Mouse (Mus musculus): Measurements from ENCODE around the gene Lhpp. TPM values are rescaled to one million over a fixed set of nuclear protein-coding genes. Genes with fewer than 3 reads are reported as not detected.
A peak's percentile ranks its signal among the peaks of the same experiment; 100 is the strongest.

Lhpp gene
- total RNA-seq, 2 experiments from 2014 or later, result 37.9 to 38.6 TPM

DNA sequence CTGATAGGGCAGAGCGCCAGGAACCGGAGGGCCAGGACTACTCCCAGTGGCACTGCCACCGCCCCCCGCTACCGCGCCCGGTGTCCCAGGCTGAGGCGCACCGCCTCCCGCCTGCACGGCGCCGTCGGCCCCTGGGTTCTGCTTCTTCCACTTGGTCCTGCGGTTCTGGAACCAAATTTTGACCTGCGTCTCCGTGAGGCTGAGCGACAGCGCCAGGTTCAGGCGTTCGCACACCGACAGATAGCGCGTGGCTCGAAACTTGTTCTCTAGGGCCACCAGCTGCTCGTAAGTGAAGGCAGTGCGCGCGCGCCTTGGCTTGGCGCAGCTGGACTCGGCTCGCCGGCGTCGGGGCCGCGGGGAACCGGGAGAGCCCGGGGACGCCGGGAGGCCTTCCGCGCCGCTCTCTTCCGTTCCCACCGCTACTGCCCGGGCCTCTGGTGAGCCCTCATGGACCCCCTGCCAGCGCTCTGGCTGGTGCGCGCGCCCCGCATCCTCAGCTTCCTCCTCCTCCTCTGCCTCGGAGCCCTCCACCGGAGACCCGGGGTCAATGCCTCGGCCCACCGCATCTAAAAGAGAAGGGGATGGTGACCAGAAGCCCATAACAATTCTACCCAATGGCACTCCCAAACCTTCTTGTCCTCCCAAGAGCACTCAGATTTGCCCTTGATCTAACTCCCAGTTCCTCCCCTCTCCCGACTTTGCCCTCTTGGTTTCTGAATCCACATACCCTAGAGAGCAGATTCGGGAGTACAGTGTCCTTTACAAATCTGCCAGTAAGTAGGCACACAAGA lies 13.0 kb upstream of the Lhpp start:
- peak in 1 of 2 experiments; percentile 20 for DNase-seq (ENCODE audit: low spot score in 2 of 2)

DNA sequence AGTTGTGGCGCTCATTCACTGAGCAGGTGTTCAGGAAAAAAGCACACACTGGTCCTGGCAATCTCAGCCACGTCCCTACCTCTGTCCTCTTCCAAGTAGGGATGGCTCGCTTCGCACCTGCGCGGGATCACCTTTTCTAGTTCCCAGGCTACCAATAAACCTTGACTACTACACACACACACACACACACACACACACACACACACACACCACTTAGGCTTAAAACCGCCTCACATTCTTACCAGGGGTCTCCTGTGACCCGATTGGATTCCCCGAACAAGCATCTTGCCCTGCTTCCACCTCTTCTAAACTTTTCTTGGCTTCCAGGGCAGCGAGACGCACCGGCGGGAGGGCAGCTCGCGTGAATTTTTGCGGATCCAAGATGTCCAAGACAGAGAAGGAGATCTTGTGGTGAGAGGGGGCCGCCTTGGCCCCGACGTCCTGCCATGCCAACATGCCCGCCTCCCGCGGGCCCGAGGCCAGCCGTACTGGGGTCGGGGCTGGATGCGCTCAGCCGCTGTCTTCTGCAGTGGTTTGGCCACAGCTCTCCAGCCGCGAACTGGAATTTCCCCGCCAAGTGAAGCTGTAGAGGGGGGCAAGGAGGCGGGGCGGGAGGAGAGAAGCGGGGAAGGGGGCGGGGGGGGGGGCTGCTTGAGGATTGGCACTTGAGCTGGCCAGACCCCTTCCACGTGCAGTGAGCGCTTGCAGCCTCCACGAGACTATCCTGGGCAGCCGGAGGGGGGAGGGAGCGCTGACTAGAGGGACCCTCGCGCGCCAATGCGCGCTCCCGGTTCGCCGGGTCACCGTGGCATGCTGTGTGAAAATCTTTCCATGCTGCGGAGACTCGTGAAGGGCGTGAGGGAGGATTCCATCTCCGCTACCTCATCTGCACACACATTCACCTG lies 11.1 kb upstream of the Lhpp start, which contains the start of gene Nkx1-2:
Nkx1-2 (minus strand) TSS at position 567 of the 905 bp plus-strand sequence.
- DNase-seq (ENCODE audit: low spot score in 2 of 2), result peak in 1 of 2 experiments; percentile 20

DNA sequence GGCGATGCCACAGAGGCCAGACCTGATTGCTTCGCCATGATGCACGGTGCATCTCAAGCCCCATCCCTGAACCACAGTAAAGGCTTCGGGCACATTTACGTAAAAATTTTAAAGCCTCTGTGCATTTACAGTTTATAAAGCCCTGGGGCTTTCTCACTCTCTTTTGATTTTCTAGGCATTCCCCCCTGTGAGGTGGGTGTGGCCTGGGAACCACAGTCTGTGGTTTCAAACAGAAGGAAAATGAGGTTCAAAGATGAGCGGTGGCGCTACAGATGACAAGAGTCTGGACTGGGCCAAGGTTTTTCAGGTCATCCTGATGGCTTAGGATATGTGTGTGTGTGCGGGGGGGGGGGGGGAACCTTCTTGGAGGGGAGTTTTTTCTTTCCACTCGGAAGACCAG lies 10.4 kb upstream of the Lhpp start:
- DNase-seq (ENCODE audit: low spot score in 2 of 2), result no peak

DNA sequence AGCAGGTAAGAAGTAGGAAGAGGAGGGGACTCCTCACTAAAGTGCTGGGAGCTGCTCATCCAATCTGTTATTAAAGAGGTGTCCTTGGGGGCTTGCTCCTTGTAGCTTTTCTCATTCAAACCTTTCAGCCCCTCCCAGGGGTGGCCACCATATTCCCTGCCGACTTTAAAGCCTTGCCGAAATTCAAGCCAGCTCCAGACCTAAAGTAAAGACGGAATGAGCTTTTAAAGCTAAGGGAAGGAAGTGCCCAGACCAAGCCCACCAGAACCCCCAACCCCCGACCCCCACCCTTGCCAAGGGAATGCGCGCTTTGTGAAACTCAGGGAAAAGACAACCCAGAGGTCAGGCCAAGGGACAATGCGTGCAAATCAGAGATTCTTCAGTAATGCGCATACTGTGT lies 9.5 kb upstream of the Lhpp start:
- no peak for DNase-seq (ENCODE audit: low spot score in 2 of 2)

DNA sequence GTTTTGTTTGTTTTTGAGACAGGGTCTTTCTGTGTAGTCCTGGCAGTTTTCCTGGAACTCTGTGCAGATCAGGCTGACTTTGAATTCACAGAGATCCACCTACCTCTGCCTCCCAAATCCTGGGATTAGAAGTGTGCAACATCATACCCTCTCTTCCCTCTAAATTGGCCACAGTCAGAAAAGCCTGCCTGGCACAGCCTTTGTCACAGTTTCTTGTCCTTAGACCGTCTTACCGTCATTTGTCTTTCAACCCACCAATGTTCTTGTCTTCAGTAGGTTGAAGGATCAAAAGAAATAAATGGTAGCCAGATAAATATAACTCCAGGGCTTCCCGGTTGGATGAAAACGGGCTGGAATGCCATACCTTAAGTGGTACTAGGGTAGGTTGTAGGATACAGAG lies 5.7 kb upstream of the Lhpp start:
- no peak for DNase-seq (ENCODE audit: low spot score in 2 of 2)

DNA sequence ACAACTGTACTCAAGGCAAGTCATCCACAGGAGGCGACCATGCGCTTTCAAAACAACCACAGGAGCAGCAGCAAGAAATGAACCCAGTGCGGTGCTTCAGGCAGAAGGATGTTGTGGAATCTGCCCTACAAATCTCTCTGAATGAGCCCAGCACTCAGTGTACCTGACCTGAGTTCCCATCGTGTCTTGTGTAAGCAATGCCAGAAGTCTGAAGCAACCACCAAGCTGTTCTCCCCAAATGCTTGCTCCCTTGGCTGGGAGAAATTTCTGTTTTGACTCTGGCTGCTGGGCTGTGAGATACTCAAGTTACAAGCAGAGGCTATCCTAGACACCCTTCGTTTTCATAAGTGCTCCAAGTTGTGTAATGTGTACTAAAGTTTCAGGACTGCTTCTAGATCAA lies 4.7 kb upstream of the Lhpp start:
- no peak for DNase-seq (ENCODE audit: low spot score in 2 of 2)

DNA sequence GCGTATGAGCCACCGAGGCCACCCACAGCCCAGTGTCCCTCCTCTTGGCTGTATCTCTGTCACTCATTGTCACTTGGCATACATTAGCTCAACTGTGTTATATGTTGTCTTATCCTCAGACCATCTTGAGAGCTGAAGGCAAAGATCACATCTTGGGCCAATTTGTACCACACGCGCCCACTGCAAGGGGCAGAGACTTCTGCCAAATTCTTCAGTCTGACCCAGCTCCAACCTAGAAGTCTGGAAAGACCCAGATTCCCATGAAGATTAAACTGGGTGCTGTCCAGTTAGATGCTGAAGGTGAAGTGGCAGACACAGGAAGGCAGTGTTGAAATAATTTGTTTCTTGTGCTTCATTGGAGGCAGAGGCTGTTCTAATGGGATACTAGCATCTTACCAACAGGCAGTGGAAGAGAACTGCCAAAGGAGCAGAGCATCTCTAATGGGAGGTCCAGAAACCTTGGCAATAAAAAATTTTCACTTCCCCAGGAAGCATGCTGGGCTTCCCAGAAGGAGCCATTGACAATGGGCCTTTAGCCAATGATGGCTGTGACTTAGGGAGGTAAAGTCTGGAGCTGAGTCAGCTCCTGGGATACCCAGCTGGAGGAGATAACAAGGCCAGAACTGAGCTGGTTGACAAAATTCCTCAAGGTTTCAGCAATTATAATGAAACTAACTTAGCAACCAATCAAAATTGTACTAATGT lies 2.0 kb upstream of the Lhpp start:
- no peak for DNase-seq (ENCODE audit: low spot score in 2 of 2)

DNA sequence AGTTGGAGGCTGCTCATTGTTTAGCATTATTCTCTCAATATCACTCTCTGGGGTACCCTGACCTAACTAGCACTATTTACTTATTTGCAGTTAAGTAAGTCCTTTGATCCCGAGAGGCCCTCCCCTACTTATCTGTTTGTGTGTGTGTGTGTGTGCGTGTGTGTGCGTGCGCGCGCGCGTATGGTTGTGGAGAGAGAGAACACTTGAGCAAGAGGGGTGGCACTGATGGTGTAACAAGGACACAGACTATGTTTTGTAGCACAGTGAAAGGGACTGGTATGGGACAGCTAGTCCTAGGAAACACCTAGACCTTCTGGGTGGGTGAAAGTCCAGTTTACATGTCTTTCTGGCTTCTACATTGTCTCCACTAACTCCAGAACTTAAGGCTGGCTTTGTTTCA lies 1.1 kb downstream of the Lhpp start:
- DNase-seq (ENCODE audit: low spot score in 2 of 2), result no peak

DNA sequence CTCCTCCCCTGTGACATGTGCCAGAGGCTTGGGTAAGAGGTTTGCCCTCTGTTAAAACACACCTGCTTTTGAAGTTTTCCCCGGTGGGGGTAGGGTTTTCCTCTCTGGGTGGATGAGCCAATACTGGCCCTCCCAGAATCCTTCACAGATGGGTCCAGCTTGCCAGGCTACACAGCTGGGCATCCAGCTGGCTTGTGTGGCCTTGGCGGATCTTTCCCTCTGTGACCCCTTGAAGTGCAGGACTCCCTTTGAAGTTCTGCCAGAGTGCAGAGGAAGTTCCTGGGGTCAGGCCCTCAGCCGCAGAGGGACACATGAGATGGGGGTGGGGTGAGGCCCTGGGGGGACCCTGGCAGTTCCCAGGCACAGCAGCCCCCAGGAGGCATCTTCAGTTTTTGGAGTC lies 4.9 kb downstream of the Lhpp start:
- DNase-seq (ENCODE audit: low spot score in 2 of 2), result no peak

DNA sequence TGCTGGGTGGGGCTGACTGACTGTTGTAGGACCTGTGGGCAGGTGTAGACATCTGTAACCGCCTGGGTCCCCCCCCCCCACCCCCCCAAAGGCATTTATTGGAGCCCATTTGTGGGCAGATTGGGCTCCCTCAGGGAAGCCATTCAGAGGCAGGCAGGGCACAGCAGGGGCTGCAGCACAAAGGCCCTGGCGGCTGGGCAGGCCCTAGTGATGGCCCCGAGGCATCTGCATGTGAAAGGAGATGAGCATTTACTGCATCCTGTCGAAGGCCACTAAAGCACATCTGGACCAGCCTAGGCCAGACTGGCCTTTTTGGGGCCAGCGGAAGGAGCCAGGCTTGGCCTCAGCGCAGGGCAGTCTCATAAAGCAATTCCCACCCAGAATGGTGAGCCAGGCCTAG lies 6.0 kb downstream of the Lhpp start:
- no peak for DNase-seq (ENCODE audit: low spot score in 2 of 2)

DNA sequence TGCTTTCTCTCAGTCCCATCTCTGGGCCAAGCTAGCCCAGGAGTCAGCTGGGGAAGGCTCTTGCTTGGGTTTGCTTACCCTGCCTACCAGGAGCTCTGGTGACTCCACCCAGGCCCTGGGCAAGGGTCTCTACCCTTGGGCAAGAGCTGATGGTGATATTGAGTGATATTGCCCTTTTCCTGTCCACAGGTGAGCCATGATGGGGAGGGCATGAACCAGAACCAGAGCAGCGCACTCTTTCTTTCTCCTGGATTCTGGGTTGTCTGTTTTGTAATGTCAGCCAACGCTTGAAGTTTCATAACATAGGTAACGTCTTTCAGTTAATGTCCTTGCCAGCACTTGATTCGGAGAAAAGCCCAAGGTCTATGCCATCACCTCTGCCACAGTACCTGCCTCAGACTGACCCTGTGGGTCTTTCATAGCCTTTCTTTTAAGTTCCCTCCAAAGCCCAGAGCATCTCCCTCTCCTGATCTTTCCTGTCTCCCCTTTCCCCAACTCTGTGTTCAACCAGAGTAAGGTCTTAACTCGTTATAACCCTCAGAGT lies 6.7 kb downstream of the Lhpp start:
- no peak for DNase-seq (ENCODE audit: low spot score in 2 of 2)

DNA sequence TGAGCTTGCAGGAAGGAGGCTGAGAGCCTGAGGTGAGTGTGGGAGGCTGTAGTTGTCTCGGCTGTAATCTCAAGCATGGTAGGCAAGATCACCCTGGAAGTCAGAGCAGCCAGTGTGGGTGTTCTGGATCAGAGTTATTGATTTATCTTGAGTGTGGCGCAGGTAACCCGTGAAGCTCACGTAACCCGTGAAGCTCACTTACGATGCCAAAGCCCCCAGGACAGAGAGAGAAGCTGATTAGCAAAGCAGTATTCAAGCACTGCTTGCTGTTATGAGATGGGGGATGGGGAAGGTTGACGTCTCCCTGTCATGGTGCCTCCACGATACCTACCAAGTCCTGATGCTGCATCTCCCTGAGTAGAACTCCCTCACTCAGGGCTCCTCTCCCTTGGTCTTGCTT lies 9.1 kb downstream of the Lhpp start:
- no peak for DNase-seq (ENCODE audit: low spot score in 2 of 2)

DNA sequence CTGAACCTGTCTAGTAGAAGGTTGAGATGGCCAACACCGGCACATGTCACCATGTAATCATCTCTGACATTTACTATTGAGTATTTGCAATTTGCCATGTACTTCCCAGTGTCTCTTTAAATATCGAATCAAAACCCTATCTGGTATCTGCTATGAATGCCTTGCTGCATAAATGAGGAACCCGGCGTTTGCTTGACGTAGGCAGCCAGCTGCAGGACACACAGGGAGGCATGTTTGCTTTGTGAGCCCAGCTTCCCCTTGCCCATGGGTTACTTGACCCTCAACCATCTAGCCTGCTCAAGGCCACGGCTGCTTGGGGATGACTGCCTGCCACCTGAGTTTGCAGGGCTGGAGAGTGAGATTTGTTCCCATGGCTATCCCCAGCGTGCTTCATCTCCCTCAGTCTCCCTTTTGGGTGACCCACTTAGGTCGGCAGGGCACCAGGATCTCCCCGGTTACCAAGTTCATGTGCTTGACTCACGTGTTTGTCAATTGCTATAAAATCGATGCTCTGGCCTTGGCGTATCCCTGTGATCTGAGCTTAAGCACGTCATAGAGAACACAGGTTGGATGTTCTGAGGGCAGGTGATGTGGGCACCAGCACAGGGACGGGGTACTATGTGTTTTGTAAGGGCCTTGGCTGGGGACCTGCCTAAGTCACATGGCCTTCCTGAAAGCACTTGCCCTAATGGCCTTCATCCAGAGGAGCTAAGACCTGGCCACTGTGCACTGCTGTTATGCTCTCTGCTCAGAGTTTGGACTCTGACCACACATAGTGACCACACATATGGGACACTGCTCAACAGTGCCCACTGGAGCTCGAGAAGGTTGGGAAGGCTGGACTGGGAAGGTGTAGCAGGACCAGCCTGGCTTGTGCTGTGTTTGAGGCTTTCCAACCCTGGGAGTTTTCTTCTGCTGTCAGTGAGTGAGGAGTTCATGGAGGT lies 9.8 kb downstream of the Lhpp start:
- no peak for DNase-seq (ENCODE audit: low spot score in 2 of 2)

DNA sequence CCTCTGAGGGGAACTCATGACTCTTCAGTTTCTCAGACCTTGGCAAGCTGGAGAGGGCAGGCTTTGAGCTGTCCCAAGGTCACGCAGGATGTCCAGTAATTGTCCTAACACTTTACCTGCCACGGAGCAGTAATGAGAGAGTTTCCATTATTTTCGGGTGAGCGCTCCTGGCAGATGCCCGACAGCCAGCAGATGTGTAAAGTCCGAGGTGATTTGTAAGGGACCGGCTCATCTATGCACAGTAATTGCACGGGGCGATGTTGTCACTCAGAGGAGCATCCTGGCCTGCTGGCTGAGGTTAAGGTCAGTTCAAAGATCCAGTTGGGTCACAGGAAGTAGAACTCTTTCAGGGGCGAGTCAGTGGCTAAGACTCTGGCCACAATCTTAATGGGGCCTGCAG lies 13.7 kb downstream of the Lhpp start:
- DNase-seq (ENCODE audit: low spot score in 2 of 2), result no peak

DNA sequence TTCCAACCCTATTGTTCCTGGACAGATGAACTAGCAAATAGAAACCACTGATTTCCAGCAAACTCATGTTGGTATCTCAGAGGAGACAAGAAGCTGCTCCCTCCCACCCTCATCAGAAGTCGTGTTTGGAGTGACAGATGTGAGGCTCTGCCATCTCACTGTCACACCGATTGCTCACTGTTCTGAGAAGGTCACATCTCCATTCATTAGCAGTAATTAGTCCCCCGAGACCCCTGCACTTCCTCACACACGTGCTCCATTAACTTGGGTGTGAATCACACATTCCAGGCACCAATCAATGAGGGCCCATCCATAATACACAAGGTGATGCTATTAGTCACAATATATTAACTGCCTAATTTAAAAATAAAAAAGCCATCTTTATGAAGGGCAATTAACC lies 15.7 kb downstream of the Lhpp start:
- DNase-seq (ENCODE audit: low spot score in 2 of 2), result no peak

DNA sequence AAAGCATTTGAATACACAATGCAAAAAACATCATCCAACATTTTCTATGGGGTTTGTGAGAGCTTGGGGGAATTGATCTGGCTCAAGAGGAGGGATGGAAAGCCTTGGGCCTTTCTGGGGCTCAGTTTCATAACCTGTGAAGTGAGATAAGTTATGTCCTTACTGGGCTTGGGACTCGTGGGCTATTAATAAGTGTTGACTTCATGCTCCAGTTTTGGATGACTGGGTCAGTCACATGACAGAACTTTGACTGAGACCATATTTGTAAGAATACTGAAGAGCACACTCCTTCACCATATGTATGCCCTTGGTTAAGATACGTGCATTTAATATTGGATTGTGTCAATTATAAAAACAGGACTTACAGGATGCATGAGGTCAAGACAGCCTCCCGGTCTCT lies 17.0 kb downstream of the Lhpp start:
- DNase-seq (ENCODE audit: low spot score in 2 of 2), result no peak

DNA sequence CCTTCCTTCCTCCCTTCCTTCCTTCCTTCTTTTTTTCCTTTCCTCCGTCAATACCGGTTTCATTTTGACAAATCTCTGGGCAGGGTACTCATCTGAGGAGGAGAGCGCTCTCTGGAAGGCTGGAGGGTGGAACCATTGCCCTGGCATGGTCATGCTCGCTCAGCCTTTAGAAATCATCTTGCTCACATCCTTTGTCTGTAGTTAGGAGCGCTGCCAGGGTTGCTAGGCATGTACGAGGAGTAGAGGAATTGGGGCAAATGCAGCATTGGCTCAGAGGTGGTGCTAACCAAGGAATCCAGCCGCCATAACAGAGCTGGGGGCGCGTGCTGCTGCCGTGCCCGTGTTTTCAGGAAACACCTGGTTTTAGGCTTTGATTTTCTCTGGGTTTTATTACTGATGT lies 20.9 kb downstream of the Lhpp start:
- DNase-seq (ENCODE audit: low spot score in 2 of 2), result peak; percentile 67 to 72

DNA sequence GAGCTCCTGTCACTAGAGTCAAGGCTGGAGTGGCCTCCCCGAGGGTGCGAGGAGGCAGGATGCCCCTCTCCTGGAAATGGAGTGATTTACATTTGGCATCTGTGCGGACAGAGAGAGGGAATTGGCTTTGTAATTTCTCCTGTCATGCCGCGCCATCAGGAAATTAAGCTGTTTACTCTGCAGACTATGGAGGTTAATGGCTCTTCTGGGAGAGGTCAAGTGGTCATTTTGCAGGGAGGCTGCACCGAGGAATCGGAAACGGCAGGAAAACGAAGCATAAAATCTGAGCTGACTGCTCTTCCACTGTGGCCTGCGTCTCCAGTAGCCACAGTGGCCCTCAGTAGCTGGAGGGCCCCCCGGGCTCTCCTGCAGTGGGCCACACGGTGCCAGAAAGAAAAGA lies 26.9 kb downstream of the Lhpp start:
- no peak for DNase-seq (ENCODE audit: low spot score in 2 of 2)

DNA sequence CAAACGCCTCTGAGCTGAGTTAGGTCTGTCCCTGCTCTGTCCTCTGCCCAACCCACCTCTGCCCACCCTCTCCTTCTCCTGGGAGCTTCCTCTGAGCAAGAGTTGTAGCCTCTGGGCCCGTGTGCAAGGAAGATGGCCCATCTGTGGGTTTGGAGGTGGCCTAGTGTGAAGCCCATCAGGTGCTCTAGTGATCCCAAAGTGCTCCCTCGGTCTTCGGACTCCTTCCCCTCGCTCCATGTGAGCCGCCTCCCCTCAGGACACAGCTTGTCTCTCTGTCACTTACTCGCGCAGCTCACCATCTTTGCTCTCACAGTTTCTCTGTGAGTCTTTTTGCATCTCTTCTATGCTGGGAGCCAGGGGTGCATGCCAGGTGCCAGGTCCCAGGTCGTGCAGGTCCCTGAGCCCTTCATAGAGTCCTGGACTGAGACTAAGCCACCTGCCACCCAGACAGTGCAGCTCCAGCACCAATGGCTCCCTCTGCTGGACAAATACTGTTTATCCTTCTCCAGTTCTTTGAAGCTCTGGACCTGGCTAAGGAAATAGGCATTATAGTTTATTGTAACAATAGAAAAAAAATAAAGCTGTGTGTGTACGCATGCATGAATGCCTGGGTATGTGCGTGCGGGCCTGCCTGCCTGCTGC lies 28.1 kb downstream of the Lhpp start:
- DNase-seq (ENCODE audit: low spot score in 2 of 2), result peak in 1 of 2 experiments; percentile 59

DNA sequence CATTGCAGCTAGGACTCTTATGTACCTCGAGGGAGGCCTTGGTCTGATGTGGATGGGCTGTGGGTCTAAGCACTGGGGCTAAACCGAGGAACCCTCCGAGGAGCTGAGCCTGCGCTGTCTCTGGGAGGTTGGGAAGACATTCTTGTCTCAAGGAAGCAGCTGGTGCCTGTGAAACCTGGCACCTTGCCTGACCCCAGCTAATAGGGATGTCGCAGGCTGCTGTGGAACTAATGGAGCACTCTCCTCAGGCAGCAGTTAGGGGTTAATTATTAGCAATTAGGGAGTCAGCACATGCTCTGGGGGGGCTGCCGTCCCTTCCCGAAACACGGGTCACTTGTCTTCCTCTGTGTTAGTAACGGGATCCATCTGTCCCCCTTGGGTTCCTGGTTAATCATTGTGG lies 30.5 kb downstream of the Lhpp start:
- DNase-seq (ENCODE audit: low spot score in 2 of 2), result peak in 1 of 2 experiments; percentile 43
